Mouse (Mus musculus): ENCODE data around the gene Ndufb8. TPM values are rescaled to one million over a fixed set of nuclear protein-coding genes. Genes with fewer than 3 reads are reported as not detected.

Ndufb8 gene
- 100 to 138 TPM (median 127 TPM) in 4 replicates for total RNA-seq (2023; ENCODE audit: inconsistent age)

DNA sequence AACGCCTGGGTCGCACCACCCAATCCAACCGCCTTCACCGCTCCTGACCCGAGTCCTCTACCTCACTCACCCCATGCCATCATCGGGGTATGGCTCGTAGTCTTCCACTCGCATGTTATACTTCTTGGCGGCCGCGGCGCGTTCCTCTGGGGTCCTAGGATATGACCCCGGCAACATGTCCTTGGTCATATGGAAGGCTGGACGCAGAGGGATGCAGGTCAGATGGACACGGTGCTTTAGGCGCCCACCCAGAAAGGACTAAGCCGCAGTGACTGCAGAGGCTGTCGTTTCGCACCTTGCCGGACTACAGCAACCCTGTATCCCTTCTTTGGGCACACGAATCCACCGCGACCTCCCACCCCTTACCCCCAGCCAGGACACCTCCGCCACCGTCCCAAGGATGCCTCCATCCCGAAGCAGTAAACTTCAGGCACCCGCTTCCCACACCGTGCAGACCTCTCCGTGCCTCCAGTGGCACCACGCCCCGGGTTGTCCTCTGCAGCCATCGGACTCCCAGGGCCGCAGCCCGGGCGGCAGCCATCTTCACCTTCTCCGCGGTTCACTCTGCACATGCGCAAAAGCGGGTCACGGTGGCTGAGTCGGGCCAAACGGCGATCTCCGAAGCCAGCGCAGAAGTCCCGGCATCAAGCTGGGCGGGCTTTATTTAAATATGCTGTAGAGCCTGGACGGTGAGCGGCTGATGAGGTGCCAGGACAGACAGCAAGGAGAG is at the start of gene Ndufb8:
Ndufb8 (minus strand) TSS at position 580 of the 730 bp plus-strand sequence.

DNA sequence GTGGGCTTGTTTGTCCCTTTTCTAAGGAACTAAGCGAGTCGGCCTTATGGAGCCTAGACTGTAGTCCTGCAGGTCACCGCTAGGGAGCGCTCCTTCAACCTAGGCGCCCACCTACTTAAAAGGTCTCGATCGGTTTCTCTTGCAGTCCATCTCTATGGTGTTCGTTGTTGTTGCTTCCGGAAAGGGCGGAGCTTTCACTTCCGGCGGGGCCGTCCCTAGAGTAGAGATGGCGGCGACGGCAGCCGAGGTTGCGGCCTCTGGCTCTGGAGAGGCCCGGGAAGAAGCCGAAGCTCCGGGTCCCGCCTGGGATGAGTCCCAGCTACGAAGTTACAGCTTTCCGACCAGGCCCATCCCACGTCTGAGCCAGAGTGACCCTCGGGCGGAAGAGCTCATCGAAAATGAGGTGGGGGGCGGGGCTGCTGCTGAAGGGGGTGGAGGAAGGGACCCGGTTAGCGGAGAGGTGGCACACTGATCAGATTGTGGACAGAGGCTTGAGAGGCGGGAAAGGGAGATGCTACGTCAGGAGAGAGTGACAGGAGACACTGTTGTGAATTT is 7.5 kb upstream of the Ndufb8 start, which contains the start of gene Hif1an:
Hif1an (plus strand) TSS at position 199 of the 555 bp plus-strand sequence.

DNA sequence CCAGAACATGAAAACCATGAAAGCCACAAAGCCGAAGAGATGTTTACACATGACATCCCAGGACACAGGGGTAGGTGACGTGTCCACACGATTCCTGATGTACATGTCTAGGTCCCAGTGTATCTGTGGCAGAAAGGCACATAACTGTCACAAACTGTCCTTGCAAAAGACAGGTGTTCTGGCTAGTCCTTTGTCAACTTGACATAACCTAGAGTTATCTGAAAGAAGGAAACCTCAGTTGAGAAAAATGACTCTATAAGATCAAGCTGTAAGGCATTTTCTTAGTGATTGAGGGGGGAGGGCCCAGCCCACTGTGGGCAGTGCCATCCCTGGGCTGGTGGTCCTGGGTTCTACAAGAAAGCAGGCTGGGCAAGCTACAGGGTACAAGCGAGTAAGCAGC is 2.5 kb downstream of the Ndufb8 start, which contains the start of gene Gm20538:
Gm20538 (minus strand) TSS at position 101 of the 400 bp plus-strand sequence.

DNA sequence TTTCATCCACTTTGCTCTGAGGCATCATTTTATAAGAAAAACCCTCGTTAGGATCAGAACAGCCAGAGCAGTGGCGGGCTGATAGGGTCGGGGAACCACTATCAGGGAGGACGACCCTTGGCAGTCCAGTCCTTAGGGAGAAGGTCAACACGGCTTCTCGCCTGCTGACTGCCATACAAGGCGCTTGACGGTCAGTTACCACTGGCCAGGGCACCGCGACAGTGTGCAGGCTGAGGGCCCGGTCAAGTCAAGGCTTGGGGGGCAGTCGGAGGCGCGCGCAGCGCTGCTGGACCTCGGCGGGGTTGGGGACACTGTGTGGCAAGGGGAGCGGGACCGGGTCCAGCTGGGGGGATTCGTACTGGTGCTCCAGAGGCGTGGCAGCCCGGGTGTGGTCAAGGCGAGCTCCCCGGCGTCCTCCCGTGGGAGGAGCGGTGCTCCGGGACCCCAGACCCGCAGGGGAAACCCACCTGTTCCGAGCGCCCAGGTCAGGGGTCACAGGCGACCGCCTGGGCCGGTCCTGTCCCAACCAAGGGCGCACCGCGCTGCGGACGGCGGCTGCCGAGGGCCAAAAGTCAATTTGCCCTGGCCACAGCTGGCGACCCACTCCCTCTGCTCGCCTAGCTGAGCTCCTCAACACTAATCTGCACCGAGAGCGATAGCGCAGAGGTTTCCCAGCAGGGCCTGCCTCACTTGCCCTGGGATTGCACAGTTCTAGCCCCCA is 9.8 kb downstream of the Ndufb8 start, which contains the start of gene Sec31b:
Sec31b (minus strand) TSS at position 544 of the 721 bp plus-strand sequence.

Other genes with a start within 250 kb of the Ndufb8 start
- gene Scd4, start 222.3 kb downstream of the Ndufb8 start, total RNA-seq (2023; ENCODE audit: inconsistent age) = 1.2 to 2.3 TPM (median 1.4 TPM) in 4 replicates
- gene Scd1, start 147.6 kb downstream of the Ndufb8 start, total RNA-seq (2023; ENCODE audit: inconsistent age) = 946 to 1,048 TPM (median 1,031 TPM) in 4 replicates
- gene Wnt8b, start 62.0 kb downstream of the Ndufb8 start, total RNA-seq (2023; ENCODE audit: inconsistent age) = not detected in 4 replicates
- 1.9 to 3.2 TPM (median 2.5 TPM) in 4 replicates for gene Sec31b, start 9.6 kb downstream of the Ndufb8 start, total RNA-seq (2023; ENCODE audit: inconsistent age)
- not detected in 4 replicates for gene Gm20538, start 2.6 kb downstream of the Ndufb8 start, total RNA-seq (2023; ENCODE audit: inconsistent age)
- gene Hif1an, start 7.4 kb upstream of the Ndufb8 start, total RNA-seq (2023; ENCODE audit: inconsistent age) = 50.7 to 64.0 TPM (median 56.0 TPM) in 4 replicates
- gene Pax2, start 200.6 kb upstream of the Ndufb8 start, total RNA-seq (2023; ENCODE audit: inconsistent age) = not detected in 4 replicates